Mouse (Mus musculus) erythroblast, embryonic 14.5 days (primary cell): Measurements from ENCODE around the gene Gng7. TPM values are rescaled to one million over a fixed set of nuclear protein-coding genes. Genes with fewer than 3 reads are reported as not detected.

ENCODE experiments used
- H3K27me3 ChIP-seq: 2 replicates; pipeline ENCODE4 v1.6.1; 2012; ENCODE audit warnings: inconsistent platforms; ENCODE audit not compliant: control insufficient read depth
- H3K36me3 ChIP-seq: 2 replicates; pipeline ENCODE4 v1.6.1; 2012; ENCODE audit warnings: mild to moderate bottlenecking, inconsistent platforms; ENCODE audit not compliant: control insufficient read depth
- H3K4me1 ChIP-seq: 2 replicates; pipeline ENCODE4 v1.6.1; 2012; ENCODE audit warnings: inconsistent platforms; ENCODE audit not compliant: control insufficient read depth
- H3K4me3 ChIP-seq: replicated peaks from 2 replicates; pipeline ENCODE3; 2012; ENCODE audit warnings: moderate library complexity, mild to moderate bottlenecking, inconsistent platforms
- H3K9me3 ChIP-seq: 2 replicates; pipeline ENCODE4 v1.6.1; 2012; ENCODE audit warnings: low read length, inconsistent platforms, mixed read lengths; ENCODE audit not compliant: control insufficient read depth
- GATA1 ChIP-seq: IDR thresholded peaks from 2 replicates; pipeline ENCODE4 v1.6.1; 2012; ENCODE audit warnings: low read length, inconsistent platforms, mixed read lengths
- TAL1 ChIP-seq: IDR thresholded peaks from 3 replicates; pipeline ENCODE4 v1.6.1; 2012; ENCODE audit warnings: low read length, inconsistent platforms, mixed read lengths
- polyA plus RNA-seq: library from polyadenylated mRNA; stranded (reverse); fragments of >175 nt; gene quantifications from 2 replicates; pipeline ENCODE4 v1.2.3, GENCODE M21; 2012

Gng7 gene
- polyA plus RNA-seq, 1 experiment, result not detected

GRCm38 (mm10) chr10:80973722-80974121, 41.0 kb downstream of the Gng7 start:
- H3K9me3 ChIP-seq, result no peaks in the 10 kb centered on the region; the same call in 1 of the 2 replicates
- TF ChIP-seq TAL1, result no peak
- no peak for TF ChIP-seq GATA1
- H3K4me3 ChIP-seq, result no peak overlapping the region

GRCm38 (mm10) chr10:80972071-80972987, 42.4 kb downstream of the Gng7 start:
- H3K4me1 ChIP-seq, result no peaks in the 10 kb centered on the region
- H3K4me3 ChIP-seq, result no peak overlapping the region
- no peaks in the 10 kb centered on the region; the same call in 1 of the 2 replicates for H3K27me3 ChIP-seq
- no peaks in the 10 kb centered on the region; the same call in 1 of the 2 replicates for H3K9me3 ChIP-seq
- TF ChIP-seq TAL1 (no peak), GATA1 (no peak)
- H3K36me3 ChIP-seq, result no peaks in the 10 kb centered on the region

More at GRCm38 (mm10) chr10:80973722-80974121, 41.0 kb downstream of the Gng7 start:
- Histone ChIP-seq H3K27me3 (no peaks in the 10 kb centered on the region; the same call in 1 of the 2 replicates), H3K36me3 (no peaks in the 10 kb centered on the region), H3K4me1 (no peaks in the 10 kb centered on the region)

- TF ChIP-seq TAL1, result no peak
- TF ChIP-seq GATA1, result no peak
- Histone ChIP-seq H3K9me3 (no peaks in the 10 kb centered on the region; the same call in 1 of the 2 replicates), H3K27me3 (no peaks in the 10 kb centered on the region; the same call in 1 of the 2 replicates), H3K36me3 (no peaks in the 10 kb centered on the region), H3K4me3 (no peak overlapping the region), H3K4me1 (no peaks in the 10 kb centered on the region)
These were observed 43.2 kb downstream of the Gng7 start for GRCm38 (mm10) chr10:80971533-80971932.

GRCm38 (mm10) chr10:80970159-80970558, 44.6 kb downstream of the Gng7 start:
- TF ChIP-seq GATA1, result no peak
- no peak for TF ChIP-seq TAL1
- H3K4me3 ChIP-seq, result no peak overlapping the region
- H3K27me3 ChIP-seq, result no peaks in the 10 kb centered on the region; the same call in 1 of the 2 replicates
- H3K36me3 ChIP-seq, result no peaks in the 10 kb centered on the region
- H3K9me3 ChIP-seq, result no peaks in the 10 kb centered on the region; the same call in 1 of the 2 replicates
- no peaks in the 10 kb centered on the region for H3K4me1 ChIP-seq

GRCm38 (mm10) chr10:80969298-80969697, 45.4 kb downstream of the Gng7 start:
- no peaks in the 10 kb centered on the region for H3K36me3 ChIP-seq
- H3K27me3 ChIP-seq, result no peaks in the 10 kb centered on the region; the same call in 1 of the 2 replicates
- no peaks in the 10 kb centered on the region; the same call in 1 of the 2 replicates for H3K9me3 ChIP-seq
- H3K4me3 ChIP-seq, result no peak overlapping the region
- TF ChIP-seq GATA1 (no peak), TAL1 (no peak)
- H3K4me1 ChIP-seq, result no peaks in the 10 kb centered on the region

- Histone ChIP-seq H3K36me3 (no peaks in the 10 kb centered on the region), H3K9me3 (no peaks in the 10 kb centered on the region; the same call in 1 of the 2 replicates), H3K27me3 (no peaks in the 10 kb centered on the region; the same call in 1 of the 2 replicates), H3K4me1 (no peaks in the 10 kb centered on the region; the same call in 1 of the 2 replicates), H3K4me3 (no peak overlapping the region)
- TF ChIP-seq TAL1 (no peak), GATA1 (no peak)
These were observed 46.6 kb downstream of the Gng7 start for GRCm38 (mm10) chr10:80968106-80968505.

- H3K9me3 ChIP-seq, result no peaks in the 10 kb centered on the region; the same call in 1 of the 2 replicates
- H3K4me3 ChIP-seq, result no peak overlapping the region
- no peaks in the 10 kb centered on the region; the same call in 1 of the 2 replicates for H3K4me1 ChIP-seq
- no peak for TF ChIP-seq TAL1
- TF ChIP-seq GATA1, result no peak
- H3K27me3 ChIP-seq, result no peaks in the 10 kb centered on the region; the same call in 1 of the 2 replicates
- no peaks in the 10 kb centered on the region for H3K36me3 ChIP-seq
These were observed 47.6 kb downstream of the Gng7 start for GRCm38 (mm10) chr10:80967101-80967656.

- Histone ChIP-seq H3K27me3 (no peaks in the 10 kb centered on the region), H3K9me3 (no peaks in the 10 kb centered on the region; the same call in 1 of the 2 replicates), H3K4me1 (peaks cover under 1% of the 10 kb centered on the region; the same call in 1 of the 2 replicates), H3K36me3 (no peaks in the 10 kb centered on the region), H3K4me3 (no peak overlapping the region)
- TF ChIP-seq GATA1, result no peak
- no peak for TF ChIP-seq TAL1
These were observed 48.4 kb downstream of the Gng7 start for GRCm38 (mm10) chr10:80966296-80966695.
